Mouse (Mus musculus): ENCODE measurements around the gene Prpsap1. TPM values are rescaled to one million over a fixed set of nuclear protein-coding genes. Genes with fewer than 3 reads are reported as not detected.

Prpsap1 gene
- polyA plus RNA-seq, 1 experiment: 129 TPM

GRCm38 (mm10) chr11:116433356-116434286, 60.4 kb downstream of the Prpsap1 start, which contains the start of gene Ubald2:
Gene Ubald2, plus strand, starts transcription at chr11:116434094.
- DNase-seq: peak; percentile 98 to 100
- peak; percentile 45; the same call in 1 of the 2 replicates for TF ChIP-seq POLR2A (IDR thresholded peaks at IDR 0.05; ENCODE audit: borderline replicate concordance, insufficient read depth, low read length)
- TF ChIP-seq CTCF (IDR thresholded peaks at IDR 0.05; ENCODE audit: borderline replicate concordance, insufficient read depth, low read depth, low read length): no peak
- H3K27me3 ChIP-seq (ENCODE audit: control insufficient read depth, insufficient read depth, low read length): no peaks in the 10 kb centered on the region
- H3K4me1 ChIP-seq (ENCODE audit: control insufficient read depth, insufficient read depth, low read length): peaks cover 12% of the 10 kb centered on the region
- H3K27ac ChIP-seq (ENCODE audit: insufficient read depth, low read length): peak within 1 kb of the TSS; percentile 2; the same call in 1 of the 2 replicates
- WGBS: 2% methylated on average over 66 of the region's 66 CpGs
- peak within 1 kb of the TSS; percentile 73 for H3K4me3 ChIP-seq (replicated peaks; ENCODE audit: insufficient read depth, low read depth, low read length)

- DNase-seq: no peak
- no peaks in the 10 kb centered on the region for H3K27me3 ChIP-seq (ENCODE audit: control insufficient read depth, insufficient read depth, low read length)
- peaks cover 12% of the 10 kb centered on the region for H3K4me1 ChIP-seq (ENCODE audit: control insufficient read depth, insufficient read depth, low read length)
- no peak overlapping the region for H3K27ac ChIP-seq (ENCODE audit: insufficient read depth, low read length)
- TF ChIP-seq CTCF (IDR thresholded peaks at IDR 0.05; ENCODE audit: borderline replicate concordance, insufficient read depth, low read depth, low read length) (no peak), POLR2A (IDR thresholded peaks at IDR 0.05; ENCODE audit: borderline replicate concordance, insufficient read depth, low read length) (no peak)
- no peak overlapping the region for H3K4me3 ChIP-seq (replicated peaks; ENCODE audit: insufficient read depth, low read depth, low read length)
- 63% methylated on average over 8 of the region's 8 CpGs for WGBS
Measured at GRCm38 (mm10) chr11:116432593-116433355, 61.2 kb downstream of the Prpsap1 start.

GRCm38 (mm10) chr11:116432127-116432526, 61.9 kb downstream of the Prpsap1 start:
- Histone ChIP-seq H3K4me3 (replicated peaks; ENCODE audit: insufficient read depth, low read depth, low read length) (no peak overlapping the region), H3K27ac (ENCODE audit: insufficient read depth, low read length) (no peak overlapping the region), H3K4me1 (ENCODE audit: control insufficient read depth, insufficient read depth, low read length) (peaks cover 9% of the 10 kb centered on the region; the same call in 1 of the 2 replicates), H3K27me3 (ENCODE audit: control insufficient read depth, insufficient read depth, low read length) (no peaks in the 10 kb centered on the region)
- TF ChIP-seq POLR2A (IDR thresholded peaks at IDR 0.05; ENCODE audit: borderline replicate concordance, insufficient read depth, low read length): no peak
- no peak for TF ChIP-seq CTCF (IDR thresholded peaks at IDR 0.05; ENCODE audit: borderline replicate concordance, insufficient read depth, low read depth, low read length)
- 56% methylated on average over 6 of the region's 6 CpGs for WGBS
- DNase-seq: no peak

GRCm38 (mm10) chr11:116431428-116432077, 62.4 kb downstream of the Prpsap1 start:
- H3K4me1 ChIP-seq (ENCODE audit: control insufficient read depth, insufficient read depth, low read length): peaks cover 5% of the 10 kb centered on the region; the same call in 1 of the 2 replicates
- H3K27ac ChIP-seq (ENCODE audit: insufficient read depth, low read length): no peak overlapping the region
- no peak for DNase-seq
- WGBS: 59% methylated on average over 11 of the region's 11 CpGs
- H3K27me3 ChIP-seq (ENCODE audit: control insufficient read depth, insufficient read depth, low read length): no peaks in the 10 kb centered on the region
- H3K4me3 ChIP-seq (replicated peaks; ENCODE audit: insufficient read depth, low read depth, low read length): no peak overlapping the region
- no peak for TF ChIP-seq CTCF (IDR thresholded peaks at IDR 0.05; ENCODE audit: borderline replicate concordance, insufficient read depth, low read depth, low read length)
- no peak for TF ChIP-seq POLR2A (IDR thresholded peaks at IDR 0.05; ENCODE audit: borderline replicate concordance, insufficient read depth, low read length)

GRCm38 (mm10) chr11:116430723-116431427, 63.1 kb downstream of the Prpsap1 start:
- Histone ChIP-seq H3K27ac (ENCODE audit: insufficient read depth, low read length) (no peak overlapping the region), H3K27me3 (ENCODE audit: control insufficient read depth, insufficient read depth, low read length) (no peaks in the 10 kb centered on the region), H3K4me1 (ENCODE audit: control insufficient read depth, insufficient read depth, low read length) (peaks cover 4% of the 10 kb centered on the region; the same call in 1 of the 2 replicates), H3K4me3 (replicated peaks; ENCODE audit: insufficient read depth, low read depth, low read length) (no peak overlapping the region)
- WGBS: 47% methylated on average over 22 of the region's 22 CpGs
- no peak for DNase-seq
- no peak for TF ChIP-seq CTCF (IDR thresholded peaks at IDR 0.05; ENCODE audit: borderline replicate concordance, insufficient read depth, low read depth, low read length)
- TF ChIP-seq POLR2A (IDR thresholded peaks at IDR 0.05; ENCODE audit: borderline replicate concordance, insufficient read depth, low read length): no peak

- Histone ChIP-seq H3K27me3 (ENCODE audit: control insufficient read depth, insufficient read depth, low read length) (no peaks in the 10 kb centered on the region), H3K4me3 (replicated peaks; ENCODE audit: insufficient read depth, low read depth, low read length) (no peak overlapping the region), H3K4me1 (ENCODE audit: control insufficient read depth, insufficient read depth, low read length) (peaks cover 3% of the 10 kb centered on the region; the same call in 1 of the 2 replicates), H3K27ac (ENCODE audit: insufficient read depth, low read length) (no peak overlapping the region)
- no peak for DNase-seq
- TF ChIP-seq CTCF (IDR thresholded peaks at IDR 0.05; ENCODE audit: borderline replicate concordance, insufficient read depth, low read depth, low read length) (no peak), POLR2A (IDR thresholded peaks at IDR 0.05; ENCODE audit: borderline replicate concordance, insufficient read depth, low read length) (no peak)
- WGBS: 91% methylated on average over 9 of the region's 9 CpGs
Measured at GRCm38 (mm10) chr11:116429862-116430613, 64.0 kb downstream of the Prpsap1 start.
